Mouse (Mus musculus): Measurements from ENCODE around the gene Ncor2. TPM values are rescaled to one million over a fixed set of nuclear protein-coding genes. Genes with fewer than 3 reads are reported as not detected.

Ncor2 gene
- polyA plus RNA-seq, 1 experiment from 2014 or later, result 19.2 TPM

- Histone ChIP-seq H3K27me3 (replicated peaks; ENCODE audit: low read depth, poor library complexity, severe bottlenecking) (no peaks in the 10 kb centered on the region), H3K4me1 (peaks cover 77% of the 10 kb centered on the region), H3K27ac (replicated peaks) (no peak overlapping the region), H3K4me3 (no peak overlapping the region), H3K36me3 (replicated peaks) (peaks cover 14% of the 10 kb centered on the region), H3K9me3 (no peaks in the 10 kb centered on the region)
- no peak for DNase-seq (ENCODE audit: low spot score)
- WGBS, result 89% methylated on average over 17 of the region's 17 CpGs
Observed at GRCm38 (mm10) chr5:125149142-125149541, 29.9 kb downstream of the Ncor2 start.

DNA sequence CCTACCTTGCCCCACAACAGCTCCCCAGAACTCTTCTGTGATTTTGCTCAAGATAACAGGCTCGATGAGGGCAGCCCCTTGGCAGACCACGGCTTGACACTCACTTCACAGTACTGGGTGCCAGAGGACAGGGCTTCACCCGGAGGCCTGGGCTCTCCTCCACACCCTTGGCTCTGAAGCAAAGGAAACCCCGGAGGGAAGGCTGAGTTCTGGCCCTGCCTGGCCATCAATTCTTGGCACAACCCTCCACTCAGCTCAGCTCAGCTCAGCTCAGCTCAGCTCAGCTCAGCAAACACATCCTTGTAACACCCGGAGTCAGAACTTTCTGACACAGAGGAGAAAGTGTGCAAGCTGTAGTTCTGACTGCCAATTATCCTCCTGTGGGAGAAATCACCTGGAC, 30.3 kb downstream of the Ncor2 start:
- WGBS, result 76% methylated on average over 5 of the region's 5 CpGs
- Histone ChIP-seq H3K9me3 (no peaks in the 10 kb centered on the region), H3K4me1 (peaks cover 74% of the 10 kb centered on the region), H3K36me3 (replicated peaks) (peaks cover 14% of the 10 kb centered on the region), H3K27ac (replicated peaks) (peak overlapping the region; percentile 15; the same call in 1 of the 2 replicates), H3K4me3 (no peak overlapping the region), H3K27me3 (replicated peaks; ENCODE audit: low read depth, poor library complexity, severe bottlenecking) (no peaks in the 10 kb centered on the region)
- DNase-seq (ENCODE audit: low spot score), result no peak

DNA sequence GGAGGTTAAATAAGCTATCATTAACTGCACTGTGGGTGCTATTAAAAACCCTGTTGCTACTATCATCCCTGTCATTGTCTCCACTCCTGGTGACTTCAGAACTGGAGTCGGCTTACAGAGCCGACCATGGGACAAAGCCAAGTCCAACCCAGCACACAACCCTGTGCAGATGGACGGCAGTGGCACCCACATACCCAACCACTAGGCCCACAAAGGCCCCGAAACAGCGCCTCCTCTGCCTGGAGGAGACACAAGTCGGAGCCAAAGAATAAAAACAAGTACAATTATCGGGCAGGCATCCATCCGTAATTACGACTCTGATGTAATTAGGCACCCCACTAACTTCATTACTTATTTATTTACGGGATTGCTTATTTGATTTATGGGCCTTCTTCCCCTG, 30.8 kb downstream of the Ncor2 start:
- no peak overlapping the region for H3K27ac ChIP-seq (replicated peaks)
- peaks cover 11% of the 10 kb centered on the region for H3K36me3 ChIP-seq (replicated peaks)
- H3K27me3 ChIP-seq (replicated peaks; ENCODE audit: low read depth, poor library complexity, severe bottlenecking), result no peaks in the 10 kb centered on the region
- peaks cover 74% of the 10 kb centered on the region for H3K4me1 ChIP-seq
- DNase-seq (ENCODE audit: low spot score), result no peak
- 76% methylated on average over 10 of the region's 10 CpGs for WGBS
- no peak overlapping the region for H3K4me3 ChIP-seq
- no peaks in the 10 kb centered on the region for H3K9me3 ChIP-seq

- no peak for DNase-seq (ENCODE audit: low spot score)
- 85% methylated on average over 5 of the region's 5 CpGs for WGBS
- no peak overlapping the region for H3K4me3 ChIP-seq
- H3K36me3 ChIP-seq (replicated peaks), result peaks cover 8% of the 10 kb centered on the region
- H3K9me3 ChIP-seq, result no peaks in the 10 kb centered on the region
- H3K4me1 ChIP-seq, result peaks cover 74% of the 10 kb centered on the region
- 0 out of 2 replicates have a peak overlapping the region, but pooled peaks have one; percentile 4 for H3K27ac ChIP-seq (replicated peaks)
- H3K27me3 ChIP-seq (replicated peaks; ENCODE audit: low read depth, poor library complexity, severe bottlenecking), result no peaks in the 10 kb centered on the region
Observed at GRCm38 (mm10) chr5:125147124-125147523, 31.9 kb downstream of the Ncor2 start.

- no peak for DNase-seq (ENCODE audit: low spot score)
- H3K36me3 ChIP-seq (replicated peaks), result peaks cover 10% of the 10 kb centered on the region
- 86% methylated on average over 12 of the region's 12 CpGs for WGBS
- H3K9me3 ChIP-seq, result no peaks in the 10 kb centered on the region
- peaks cover 76% of the 10 kb centered on the region for H3K4me1 ChIP-seq
- H3K27ac ChIP-seq (replicated peaks), result peak overlapping the region; percentile 11; the same call in 1 of the 2 replicates
- H3K27me3 ChIP-seq (replicated peaks; ENCODE audit: low read depth, poor library complexity, severe bottlenecking), result no peaks in the 10 kb centered on the region
- H3K4me3 ChIP-seq, result no peak overlapping the region
Observed at GRCm38 (mm10) chr5:125143114-125143872, 35.7 kb downstream of the Ncor2 start.

- no peaks in the 10 kb centered on the region for H3K27me3 ChIP-seq (replicated peaks; ENCODE audit: low read depth, poor library complexity, severe bottlenecking)
- H3K36me3 ChIP-seq (replicated peaks), result peaks cover 10% of the 10 kb centered on the region
- peak overlapping the region; percentile 49; the same call in 1 of the 2 replicates for H3K4me3 ChIP-seq
- no peak for DNase-seq (ENCODE audit: low spot score)
- H3K4me1 ChIP-seq, result peaks cover 77% of the 10 kb centered on the region
- H3K9me3 ChIP-seq, result no peaks in the 10 kb centered on the region
- peak overlapping the region; percentile 93 for H3K27ac ChIP-seq (replicated peaks)
- 61% methylated on average over 5 of the region's 5 CpGs for WGBS
Observed at GRCm38 (mm10) chr5:125141916-125142315, 37.1 kb downstream of the Ncor2 start.

DNA sequence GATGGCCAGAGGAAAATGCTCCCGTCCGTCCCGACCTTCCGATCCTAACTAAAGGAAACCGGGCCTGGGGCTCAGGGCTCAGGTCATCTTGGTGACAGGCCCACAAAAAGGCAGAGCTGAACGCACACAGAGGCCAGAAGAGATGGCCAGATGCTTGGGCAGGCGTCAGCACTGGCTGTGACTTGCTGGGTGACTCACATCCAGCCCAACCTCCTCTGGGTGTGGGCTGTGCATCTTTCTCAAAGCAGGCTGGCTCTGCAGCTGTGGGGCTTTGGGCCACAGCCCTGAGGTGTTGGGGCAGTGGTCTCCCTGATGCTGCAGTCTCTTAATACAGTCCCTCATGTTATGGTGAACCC, 37.5 kb downstream of the Ncor2 start:
- Histone ChIP-seq H3K4me3 (peak overlapping the region; percentile 49), H3K9me3 (no peaks in the 10 kb centered on the region), H3K36me3 (replicated peaks) (peaks cover 10% of the 10 kb centered on the region), H3K27ac (replicated peaks) (peak overlapping the region; percentile 93), H3K27me3 (replicated peaks; ENCODE audit: low read depth, poor library complexity, severe bottlenecking) (no peaks in the 10 kb centered on the region), H3K4me1 (peaks cover 81% of the 10 kb centered on the region)
- 7% methylated on average over 7 of the region's 7 CpGs for WGBS
- DNase-seq (ENCODE audit: low spot score), result no peak

- H3K4me3 ChIP-seq, result peak overlapping the region; percentile 49
Observed at GRCm38 (mm10) chr5:125140832-125141524, 38.0 kb downstream of the Ncor2 start.

GRCm38 (mm10) chr5:125140151-125140699, 38.8 kb downstream of the Ncor2 start:
- Histone ChIP-seq H3K4me1 (peaks cover 77% of the 10 kb centered on the region), H3K27ac (replicated peaks) (peak overlapping the region; percentile 93), H3K9me3 (no peaks in the 10 kb centered on the region), H3K27me3 (replicated peaks; ENCODE audit: low read depth, poor library complexity, severe bottlenecking) (no peaks in the 10 kb centered on the region), H3K36me3 (replicated peaks) (peaks cover 7% of the 10 kb centered on the region; the same call in 1 of the 2 replicates), H3K4me3 (peak overlapping the region; percentile 49)
- 81% methylated on average over 19 of the region's 19 CpGs for WGBS
- DNase-seq (ENCODE audit: low spot score), result no peak

More at GRCm38 (mm10) chr5:125140832-125141524, 38.0 kb downstream of the Ncor2 start:
- Histone ChIP-seq H3K4me1 (peaks cover 81% of the 10 kb centered on the region), H3K36me3 (replicated peaks) (peaks cover 7% of the 10 kb centered on the region; the same call in 1 of the 2 replicates), H3K9me3 (no peaks in the 10 kb centered on the region), H3K27ac (replicated peaks) (peak overlapping the region; percentile 93), H3K27me3 (replicated peaks; ENCODE audit: low read depth, poor library complexity, severe bottlenecking) (no peaks in the 10 kb centered on the region)
- 27% methylated on average over 27 of the region's 27 CpGs for WGBS
- DNase-seq (ENCODE audit: low spot score), result peak; percentile 89

GRCm38 (mm10) chr5:125139669-125140068, 39.4 kb downstream of the Ncor2 start:
- WGBS, result 87% methylated on average over 5 of the region's 5 CpGs
- peaks cover 82% of the 10 kb centered on the region for H3K4me1 ChIP-seq
- no peak for DNase-seq (ENCODE audit: low spot score)
- H3K36me3 ChIP-seq (replicated peaks), result peaks cover 7% of the 10 kb centered on the region; the same call in 1 of the 2 replicates
- no peaks in the 10 kb centered on the region for H3K27me3 ChIP-seq (replicated peaks; ENCODE audit: low read depth, poor library complexity, severe bottlenecking)
- peak overlapping the region; percentile 93 for H3K27ac ChIP-seq (replicated peaks)
- H3K4me3 ChIP-seq, result no peak overlapping the region
- H3K9me3 ChIP-seq, result no peaks in the 10 kb centered on the region

GRCm38 (mm10) chr5:125138841-125139430, 40.1 kb downstream of the Ncor2 start:
- H3K36me3 ChIP-seq (replicated peaks), result peaks cover 7% of the 10 kb centered on the region; the same call in 1 of the 2 replicates
- no peaks in the 10 kb centered on the region for H3K9me3 ChIP-seq
- WGBS, result 94% methylated on average over 13 of the region's 13 CpGs
- 0 out of 2 replicates have a peak overlapping the region, but pooled peaks have one; percentile 17 for H3K4me3 ChIP-seq
- 0 out of 2 replicates have a peak overlapping the region, but pooled peaks have one; percentile 20 for H3K27ac ChIP-seq (replicated peaks)
- H3K27me3 ChIP-seq (replicated peaks; ENCODE audit: low read depth, poor library complexity, severe bottlenecking), result no peaks in the 10 kb centered on the region
- no peak for DNase-seq (ENCODE audit: low spot score)
- peaks cover 89% of the 10 kb centered on the region for H3K4me1 ChIP-seq

- no peak overlapping the region; the same call in 1 of the 2 replicates for H3K27ac ChIP-seq (replicated peaks)
- WGBS, result 93% methylated on average over 18 of the region's 18 CpGs
- no peak for DNase-seq (ENCODE audit: low spot score)
Observed at GRCm38 (mm10) chr5:125137672-125138285, 41.2 kb downstream of the Ncor2 start.

More at GRCm38 (mm10) chr5:125137672-125138285, 41.2 kb downstream of the Ncor2 start:
- peaks cover 7% of the 10 kb centered on the region; the same call in 1 of the 2 replicates for H3K36me3 ChIP-seq (replicated peaks)
- H3K4me3 ChIP-seq, result no peak overlapping the region
- H3K4me1 ChIP-seq, result peaks cover 91% of the 10 kb centered on the region
- H3K9me3 ChIP-seq, result no peaks in the 10 kb centered on the region
- no peaks in the 10 kb centered on the region for H3K27me3 ChIP-seq (replicated peaks; ENCODE audit: low read depth, poor library complexity, severe bottlenecking)

Measured in embryonic facial prominence, embryonic 10.5 days (tissue).